Mouse (Mus musculus): Measurements from ENCODE around the gene Dnmt3l. TPM values are rescaled to one million over a fixed set of nuclear protein-coding genes. Genes with fewer than 3 reads are reported as not detected.
"Not testable (repeated sequence)": the region's sequence is repeated elsewhere in the genome, so short reads cannot be mapped to it uniquely, and the experiment has no call there.

Gene Dnmt3l
- polyA plus RNA-seq, 1 experiment from 2014 or later, result 0.13 TPM

DNA sequence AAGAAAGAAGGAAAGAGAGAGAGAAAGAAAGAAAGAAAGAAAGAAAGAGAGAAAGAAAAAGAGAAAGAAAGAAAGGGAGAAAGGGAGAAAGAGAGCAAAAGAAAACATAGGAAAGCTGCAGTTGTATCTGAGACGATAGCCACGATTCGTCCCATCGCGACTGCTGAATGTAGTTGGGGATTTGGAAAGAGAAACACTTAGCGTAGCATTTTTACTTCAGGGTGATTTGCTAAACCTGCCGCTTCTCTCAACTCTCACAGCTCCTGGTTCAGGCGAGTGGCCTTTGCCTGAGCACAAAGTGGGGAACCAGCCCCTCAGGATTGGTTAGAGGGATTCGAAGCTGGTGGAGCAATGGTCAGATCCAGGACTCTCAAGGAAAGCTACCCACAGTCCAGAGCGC is 31.4 kb upstream of the Dnmt3l start:
- 10% methylated on average over 10 of the region's 10 CpGs for WGBS
- no peaks in the 10 kb centered on the region for H3K27me3 ChIP-seq (replicated peaks)
- peak overlapping the region; percentile 72 for H3K9ac ChIP-seq
- peaks cover 46% of the 10 kb centered on the region for H3K4me1 ChIP-seq
- H3K4me2 ChIP-seq, result peak overlapping the region; percentile 95
- ATAC-seq (ENCODE audit: extremely low read depth, insufficient number of reproducible peaks, low FRiP score, low TSS enrichment), result no peak
- H3K9me3 ChIP-seq, result no peaks in the 10 kb centered on the region; the same call in 1 of the 2 replicates
- no peak overlapping the region for H3K27ac ChIP-seq (replicated peaks)
- H3K36me3 ChIP-seq, result peaks cover 8% of the 10 kb centered on the region
- peak overlapping the region; percentile 90 for H3K4me3 ChIP-seq

DNA sequence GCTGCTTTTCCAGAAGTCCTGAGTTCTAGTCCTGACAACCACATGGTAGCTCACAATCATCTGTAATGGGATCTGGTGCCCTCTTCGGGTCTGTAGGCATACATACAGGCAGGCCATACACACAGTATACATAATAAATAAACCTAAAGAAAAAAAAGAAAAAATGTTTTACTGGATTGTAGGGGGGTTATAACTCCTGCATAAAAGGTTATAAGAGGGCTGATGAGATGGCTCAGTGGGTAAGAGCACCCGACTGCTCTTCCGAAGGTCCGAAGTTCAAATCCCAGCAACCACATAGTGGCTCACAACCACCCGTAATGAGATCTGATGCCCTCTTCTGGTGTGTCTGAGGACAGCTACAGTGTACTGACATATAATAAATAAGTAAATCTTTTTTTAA is 30.6 kb upstream of the Dnmt3l start:
- ATAC-seq (ENCODE audit: extremely low read depth, insufficient number of reproducible peaks, low FRiP score, low TSS enrichment), result not testable (repeated sequence)
- 92% methylated on average over 5 of the region's 5 CpGs for WGBS

DNA sequence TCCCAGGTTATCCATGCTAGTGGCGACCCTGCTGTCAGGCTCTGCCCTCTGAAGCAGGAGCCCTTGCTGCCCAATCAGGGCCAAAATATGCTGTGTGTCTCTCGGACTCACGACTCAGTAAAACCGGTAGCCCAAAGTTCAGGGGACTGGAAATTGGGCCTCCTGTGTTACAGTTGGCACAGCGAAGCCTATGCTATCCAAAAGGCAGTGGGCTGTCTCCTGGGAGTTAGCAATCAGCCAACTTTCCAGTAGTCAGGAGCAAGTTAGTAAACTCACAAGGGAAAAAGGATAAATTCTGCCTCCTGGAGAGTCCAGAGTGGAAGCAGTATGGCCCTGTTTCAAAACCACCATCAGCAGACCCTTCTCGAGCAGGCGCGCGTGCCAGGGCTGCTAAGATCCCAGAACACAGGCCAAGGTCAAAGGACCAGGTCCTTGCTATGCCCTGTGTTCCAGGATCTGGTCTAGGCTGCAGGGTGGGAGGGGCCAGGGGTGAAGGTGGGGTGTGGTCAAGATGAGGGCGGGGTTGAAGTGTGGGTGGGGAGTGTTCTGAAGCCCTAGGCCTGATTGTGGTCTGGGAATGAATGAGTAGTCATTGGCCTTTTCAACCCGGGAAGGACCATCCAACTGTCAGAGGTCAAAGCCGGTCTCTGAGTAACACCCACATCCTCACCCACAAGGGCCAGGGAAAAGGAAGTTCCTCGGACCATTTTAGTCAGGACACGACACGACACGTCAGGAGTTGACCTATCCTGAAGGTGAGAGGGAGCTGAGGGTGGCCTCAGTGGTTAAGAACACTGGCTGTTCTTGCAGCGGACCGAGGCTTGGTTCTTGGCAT is 28.9 kb upstream of the Dnmt3l start:
- H3K27ac ChIP-seq (replicated peaks), result no peak overlapping the region
- ATAC-seq (ENCODE audit: extremely low read depth, insufficient number of reproducible peaks, low FRiP score, low TSS enrichment), result no peak
- H3K4me2 ChIP-seq, result no peak overlapping the region
- H3K4me1 ChIP-seq, result peaks cover 24% of the 10 kb centered on the region
- H3K27me3 ChIP-seq (replicated peaks), result no peaks in the 10 kb centered on the region; the same call in 1 of the 2 replicates
- no peak overlapping the region for H3K9ac ChIP-seq
- no peak overlapping the region for H3K4me3 ChIP-seq
- 88% methylated on average over 18 of the region's 18 CpGs for WGBS
- H3K36me3 ChIP-seq, result no peaks in the 10 kb centered on the region
- H3K9me3 ChIP-seq, result no peaks in the 10 kb centered on the region; the same call in 1 of the 2 replicates

More for the DNA sequence above, 30.6 kb upstream of the Dnmt3l start:
- Histone ChIP-seq H3K4me1 (peaks cover 39% of the 10 kb centered on the region), H3K4me2 (peak overlapping the region; percentile 95; the same call in 1 of the 2 replicates)
- not testable (repeated sequence) for H3K36me3 ChIP-seq; H3K9me3 ChIP-seq; H3K27ac ChIP-seq (replicated peaks); H3K4me3 ChIP-seq; H3K27me3 ChIP-seq (replicated peaks); H3K9ac ChIP-seq

DNA sequence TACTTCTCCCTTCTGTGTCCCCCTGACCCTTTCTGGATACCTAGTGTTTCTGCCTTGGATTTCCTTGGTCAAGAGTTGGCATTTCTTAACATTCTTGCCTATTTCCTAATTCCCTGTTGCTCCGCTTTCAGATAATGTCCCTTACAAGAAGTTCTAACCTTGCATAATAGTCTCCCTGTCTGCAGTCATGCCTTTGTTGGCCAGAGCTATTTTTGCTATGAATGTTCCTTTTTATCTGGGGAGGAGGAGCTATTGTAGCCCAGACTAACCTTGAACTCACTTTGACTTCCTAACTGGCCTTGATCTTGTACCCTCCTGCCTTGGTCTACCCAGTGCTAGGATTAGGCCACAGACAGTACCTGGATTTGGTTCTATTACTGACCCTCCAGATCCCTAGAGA is 26.3 kb upstream of the Dnmt3l start:
- Histone ChIP-seq H3K27ac (replicated peaks) (peak overlapping the region; percentile 77), H3K4me1 (peaks cover 9% of the 10 kb centered on the region), H3K27me3 (replicated peaks) (no peaks in the 10 kb centered on the region; the same call in 1 of the 2 replicates), H3K4me2 (peak overlapping the region; percentile 24; the same call in 1 of the 2 replicates), H3K4me3 (no peak overlapping the region), H3K9me3 (no peaks in the 10 kb centered on the region; the same call in 1 of the 2 replicates), H3K36me3 (no peaks in the 10 kb centered on the region), H3K9ac (0 out of 2 replicates have a peak overlapping the region, but pooled peaks have one; percentile 24)
- WGBS, result 66% methylated on average over 1 of the region's 1 CpGs
- ATAC-seq (ENCODE audit: extremely low read depth, insufficient number of reproducible peaks, low FRiP score, low TSS enrichment), result no peak

DNA sequence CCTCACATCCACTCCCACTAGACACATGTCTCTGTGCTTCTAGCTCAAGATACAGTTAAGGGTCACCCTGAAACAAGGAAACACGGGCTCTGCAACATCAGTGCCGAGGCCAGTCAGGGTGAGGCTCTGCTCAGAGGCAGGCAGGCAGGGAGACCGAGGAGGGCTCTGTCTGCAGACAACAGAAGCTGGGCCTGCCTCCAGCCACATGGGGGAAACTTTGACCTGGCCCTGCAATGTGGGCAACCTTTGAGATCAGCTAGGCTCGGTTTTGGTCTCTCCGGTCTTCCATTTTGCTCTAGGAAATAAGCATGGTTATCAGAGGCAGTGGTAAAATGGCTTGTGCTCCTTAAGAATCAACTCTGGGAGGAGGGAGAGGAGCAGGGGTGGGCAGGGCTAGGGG is 25.4 kb upstream of the Dnmt3l start:
- H3K27ac ChIP-seq (replicated peaks), result no peak overlapping the region
- no peaks in the 10 kb centered on the region; the same call in 1 of the 2 replicates for H3K27me3 ChIP-seq (replicated peaks)
- H3K4me3 ChIP-seq, result no peak overlapping the region
- ATAC-seq (ENCODE audit: extremely low read depth, insufficient number of reproducible peaks, low FRiP score, low TSS enrichment), result no peak
- H3K4me2 ChIP-seq, result no peak overlapping the region
- no peak overlapping the region for H3K9ac ChIP-seq
- H3K4me1 ChIP-seq, result peaks cover 7% of the 10 kb centered on the region
- no peaks in the 10 kb centered on the region; the same call in 1 of the 2 replicates for H3K9me3 ChIP-seq
- H3K36me3 ChIP-seq, result no peaks in the 10 kb centered on the region
- 58% methylated on average over 5 of the region's 5 CpGs for WGBS

DNA sequence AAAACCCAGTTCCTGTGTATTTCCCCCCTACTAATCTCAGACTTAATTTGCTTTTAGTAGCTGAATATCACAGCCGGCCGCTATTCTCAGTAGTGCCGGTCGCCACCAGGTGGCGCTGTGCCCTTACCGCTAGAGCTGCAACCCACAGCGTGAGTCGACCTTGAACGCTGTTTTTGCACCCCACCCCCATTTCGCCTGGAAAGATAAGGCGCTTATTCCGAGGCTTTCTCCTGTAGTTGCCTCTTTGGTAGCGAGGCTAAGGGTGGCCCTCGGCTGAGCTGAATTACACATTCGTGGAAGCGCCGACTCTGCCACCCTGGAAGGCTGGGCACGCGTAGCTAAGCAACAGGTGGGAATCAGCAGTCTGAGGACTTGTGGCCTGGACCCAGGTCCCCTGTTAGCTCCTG is 22.9 kb upstream of the Dnmt3l start:
- H3K9me3 ChIP-seq, result no peaks in the 10 kb centered on the region; the same call in 1 of the 2 replicates
- H3K4me1 ChIP-seq, result peaks cover 7% of the 10 kb centered on the region
- peak overlapping the region; percentile 75 for H3K27ac ChIP-seq (replicated peaks)
- no peaks in the 10 kb centered on the region; the same call in 1 of the 2 replicates for H3K27me3 ChIP-seq (replicated peaks)
- peak overlapping the region; percentile 67 for H3K4me2 ChIP-seq
- no peaks in the 10 kb centered on the region for H3K36me3 ChIP-seq
- peak overlapping the region; percentile 79 for H3K9ac ChIP-seq
- peak overlapping the region; percentile 41 for H3K4me3 ChIP-seq
- ATAC-seq (ENCODE audit: extremely low read depth, insufficient number of reproducible peaks, low FRiP score, low TSS enrichment), result peak; percentile 61
- 21% methylated on average over 19 of the region's 19 CpGs for WGBS

DNA sequence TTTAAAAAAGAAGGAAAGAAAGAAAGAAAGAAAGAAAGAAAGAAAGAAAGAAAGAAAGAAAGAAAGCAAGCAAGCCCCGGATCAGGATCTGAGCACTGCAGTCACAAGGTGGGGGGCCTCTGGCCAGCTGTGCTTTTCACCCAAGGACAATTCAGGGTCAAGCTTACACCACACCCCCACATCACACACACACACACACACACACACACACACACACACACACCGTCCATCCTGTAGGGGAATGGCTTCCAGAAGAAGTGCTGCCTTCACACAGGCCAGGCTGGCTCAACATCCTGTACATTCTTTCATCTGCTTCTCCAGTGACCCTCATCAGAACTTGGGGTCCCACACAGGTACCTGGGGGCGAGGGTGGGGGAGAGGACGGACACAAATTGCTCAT is 22.5 kb upstream of the Dnmt3l start:
- H3K9me3 ChIP-seq, result no peaks in the 10 kb centered on the region; the same call in 1 of the 2 replicates
- ATAC-seq (ENCODE audit: extremely low read depth, insufficient number of reproducible peaks, low FRiP score, low TSS enrichment), result no peak
- peak overlapping the region; percentile 67 for H3K4me2 ChIP-seq
- H3K27me3 ChIP-seq (replicated peaks), result no peaks in the 10 kb centered on the region; the same call in 1 of the 2 replicates
- peaks cover 7% of the 10 kb centered on the region for H3K4me1 ChIP-seq
- no peaks in the 10 kb centered on the region for H3K36me3 ChIP-seq
- 76% methylated on average over 4 of the region's 4 CpGs for WGBS
- H3K9ac ChIP-seq, result 0 out of 2 replicates have a peak overlapping the region, but pooled peaks have one; percentile 37
- no peak overlapping the region; the same call in 1 of the 2 replicates for H3K4me3 ChIP-seq
- H3K27ac ChIP-seq (replicated peaks), result peak overlapping the region; percentile 75; the same call in 1 of the 2 replicates

DNA sequence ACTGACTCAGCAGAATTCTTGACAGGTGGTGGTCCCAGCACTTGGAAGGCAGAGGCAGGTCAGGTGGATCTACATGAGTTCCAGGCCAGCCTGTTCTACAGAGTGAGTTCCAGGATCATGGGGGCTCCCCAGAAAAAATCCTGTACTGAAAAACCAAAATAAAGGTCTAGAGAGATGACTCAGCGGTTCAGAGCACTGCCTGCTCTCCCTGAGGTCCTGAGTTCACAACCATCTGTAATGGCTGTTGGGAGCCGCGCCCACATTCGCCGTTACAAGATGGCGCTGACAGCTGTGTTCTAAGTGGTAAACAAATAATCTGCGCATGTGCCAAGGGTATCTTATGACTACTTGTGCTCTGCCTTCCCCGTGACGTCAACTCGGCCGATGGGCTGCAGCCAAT is 21.8 kb upstream of the Dnmt3l start:
- H3K9ac ChIP-seq; H3K27ac ChIP-seq (replicated peaks); H3K9me3 ChIP-seq; H3K27me3 ChIP-seq (replicated peaks); H3K36me3 ChIP-seq; ATAC-seq (ENCODE audit: extremely low read depth, insufficient number of reproducible peaks, low FRiP score, low TSS enrichment); H3K4me1 ChIP-seq; H3K4me2 ChIP-seq; H3K4me3 ChIP-seq: not testable (repeated sequence)
- WGBS, result 92% methylated on average over 6 of the region's 11 CpGs

DNA sequence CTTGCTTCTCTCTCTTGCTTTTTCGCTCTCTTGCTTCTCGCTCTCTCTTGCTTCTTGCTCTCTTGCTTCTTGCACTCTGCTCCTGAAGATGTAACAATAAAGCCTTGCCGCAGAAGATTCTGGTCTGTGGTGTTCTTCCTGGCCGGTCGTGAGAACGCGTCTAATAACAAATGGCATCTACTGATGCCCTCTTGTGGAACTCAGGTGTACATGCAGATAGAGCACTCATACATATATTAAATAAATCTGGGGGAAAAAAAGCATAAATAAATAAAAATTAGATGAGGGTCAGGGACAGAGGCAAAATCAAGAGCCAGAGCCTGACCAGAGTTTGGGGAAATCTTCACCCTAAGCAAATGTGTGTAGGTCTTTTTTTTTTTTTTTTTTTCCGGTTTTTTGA is 16.3 kb upstream of the Dnmt3l start:
- 81% methylated on average over 6 of the region's 8 CpGs for WGBS
- H3K9me3 ChIP-seq; H3K36me3 ChIP-seq; H3K4me1 ChIP-seq; H3K27me3 ChIP-seq (replicated peaks); ATAC-seq (ENCODE audit: extremely low read depth, insufficient number of reproducible peaks, low FRiP score, low TSS enrichment); H3K9ac ChIP-seq; H3K4me2 ChIP-seq; H3K4me3 ChIP-seq; H3K27ac ChIP-seq (replicated peaks): not testable (repeated sequence)

DNA sequence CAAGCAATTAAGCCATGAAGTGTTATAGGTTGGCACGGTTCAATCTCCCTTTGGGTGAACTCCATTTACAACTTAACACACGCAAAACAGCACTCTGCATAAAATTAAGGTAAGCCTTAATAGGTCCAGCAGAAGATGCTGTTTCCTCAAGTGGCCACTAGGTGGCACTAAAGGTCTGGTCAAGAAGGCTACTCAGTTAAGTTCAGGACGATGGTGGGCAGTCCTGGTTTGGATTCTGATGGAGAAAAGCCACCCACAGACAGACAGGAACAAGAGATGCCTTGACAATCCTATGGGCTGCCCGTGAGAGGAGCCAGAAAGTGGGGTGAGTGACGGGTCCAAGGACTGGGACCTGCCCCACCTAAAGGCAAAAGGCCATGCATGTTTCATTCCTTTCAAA is 13.6 kb upstream of the Dnmt3l start:
- no peak overlapping the region for H3K27ac ChIP-seq (replicated peaks)
- no peak for ATAC-seq (ENCODE audit: extremely low read depth, insufficient number of reproducible peaks, low FRiP score, low TSS enrichment)
- 4% methylated on average over 5 of the region's 5 CpGs for WGBS

DNA sequence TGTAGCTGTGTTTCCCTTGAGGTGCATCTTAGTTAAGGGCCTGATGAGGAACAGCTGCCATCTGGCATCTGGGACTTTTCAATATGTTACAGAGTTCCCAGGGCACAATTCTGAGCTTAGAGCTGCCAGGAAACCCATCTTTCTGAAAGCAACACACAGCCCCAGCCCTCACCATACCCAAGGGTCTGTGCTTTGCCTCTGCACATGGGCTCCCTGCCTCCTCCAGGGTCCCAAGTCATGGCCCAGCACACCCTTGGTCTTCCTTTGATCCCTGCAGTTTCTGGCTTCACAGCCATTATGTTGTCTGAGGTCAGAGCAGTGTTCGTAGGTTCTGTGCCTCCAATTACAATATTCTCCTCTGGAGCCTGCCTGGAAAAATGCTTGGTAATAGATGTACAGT is 12.7 kb upstream of the Dnmt3l start:
- no peak overlapping the region for H3K27ac ChIP-seq (replicated peaks)
- H3K9me3 ChIP-seq, result no peaks in the 10 kb centered on the region
- no peaks in the 10 kb centered on the region for H3K4me1 ChIP-seq
- no peak overlapping the region for H3K9ac ChIP-seq
- H3K4me3 ChIP-seq, result no peak overlapping the region
- WGBS, result 86% methylated on average over 1 of the region's 1 CpGs
- ATAC-seq (ENCODE audit: extremely low read depth, insufficient number of reproducible peaks, low FRiP score, low TSS enrichment), result no peak
- no peak overlapping the region for H3K4me2 ChIP-seq
- H3K36me3 ChIP-seq, result no peaks in the 10 kb centered on the region
- no peaks in the 10 kb centered on the region for H3K27me3 ChIP-seq (replicated peaks)

More for the DNA sequence above, 13.6 kb upstream of the Dnmt3l start:
- no peak overlapping the region for H3K4me2 ChIP-seq
- H3K27me3 ChIP-seq (replicated peaks), result no peaks in the 10 kb centered on the region
- H3K4me3 ChIP-seq, result no peak overlapping the region
- no peak overlapping the region for H3K9ac ChIP-seq
- no peaks in the 10 kb centered on the region for H3K36me3 ChIP-seq
- no peaks in the 10 kb centered on the region for H3K4me1 ChIP-seq
- no peaks in the 10 kb centered on the region for H3K9me3 ChIP-seq

Measured in heart, embryonic 13.5 days (tissue).